Mouse (Mus musculus) lung, postnatal 36 days (tissue): ENCODE measurements around the gene Igf2.
A peak's percentile ranks its signal among the peaks of the same experiment; 100 is the strongest.

ENCODE experiments used
- DNase-seq: peaks from one replicate; pipeline ENCODE4 v3.0.0; 2022; ENCODE audit warnings: mixed read lengths

The Igf2 gene

DNA sequence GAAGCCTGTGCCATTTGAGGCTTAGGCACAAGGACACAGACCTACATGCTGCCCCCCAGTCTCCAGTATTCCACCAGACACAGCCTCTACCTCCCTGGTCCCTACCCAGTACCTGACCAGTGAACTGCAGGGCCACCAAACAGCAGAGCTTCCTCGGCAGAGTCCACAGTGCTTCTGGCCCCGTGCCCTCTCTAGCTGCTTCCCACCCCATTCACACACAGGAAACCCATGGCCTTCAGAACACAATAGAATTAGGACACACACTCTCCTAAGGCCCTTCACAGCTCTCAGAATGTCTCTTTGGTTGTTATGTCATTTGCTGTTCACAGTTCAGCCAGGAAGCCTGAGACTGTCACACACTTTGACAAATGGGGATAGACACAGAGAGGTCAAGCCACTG is at the start of gene Igf2:
Igf2 (minus strand) TSS at position 158 of the 400 bp plus-strand sequence.
- no peak for DNase-seq

DNA sequence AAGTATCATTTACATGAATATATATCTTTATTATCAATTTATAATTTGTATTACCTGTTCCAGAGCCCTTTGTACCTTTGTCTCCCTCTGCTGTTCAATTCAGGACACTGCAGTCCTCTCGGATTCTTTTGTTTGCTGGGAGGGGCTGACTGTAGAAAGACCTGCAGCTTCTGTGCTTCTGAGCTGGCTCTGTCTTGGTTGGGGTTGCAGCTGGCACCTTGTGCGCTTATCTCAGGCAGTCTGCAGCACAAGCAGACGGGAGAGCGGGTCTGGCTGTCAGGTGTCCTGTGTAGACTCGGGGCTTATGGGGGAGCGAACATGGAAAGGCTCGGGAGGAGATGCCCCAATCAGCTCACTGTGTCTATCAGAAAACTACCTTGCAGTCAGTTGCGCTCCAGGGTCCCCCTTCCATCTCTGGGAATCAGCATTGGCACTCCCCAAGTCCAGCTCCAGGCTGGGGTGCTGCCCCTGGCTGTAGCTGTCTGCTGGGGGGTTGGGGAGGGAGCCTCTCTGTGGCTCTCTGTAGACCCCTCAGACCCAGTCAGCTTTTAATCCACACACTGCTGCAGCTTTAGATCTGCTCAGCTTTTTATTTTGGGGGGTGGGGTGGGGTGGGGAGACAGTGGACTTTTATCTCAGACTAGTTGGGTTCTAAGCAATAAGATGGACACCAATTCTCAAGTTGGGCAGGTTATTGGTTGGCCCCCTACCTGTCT is 48.3 kb upstream of the Igf2 start:
- peak; percentile 66 for DNase-seq

DNA sequence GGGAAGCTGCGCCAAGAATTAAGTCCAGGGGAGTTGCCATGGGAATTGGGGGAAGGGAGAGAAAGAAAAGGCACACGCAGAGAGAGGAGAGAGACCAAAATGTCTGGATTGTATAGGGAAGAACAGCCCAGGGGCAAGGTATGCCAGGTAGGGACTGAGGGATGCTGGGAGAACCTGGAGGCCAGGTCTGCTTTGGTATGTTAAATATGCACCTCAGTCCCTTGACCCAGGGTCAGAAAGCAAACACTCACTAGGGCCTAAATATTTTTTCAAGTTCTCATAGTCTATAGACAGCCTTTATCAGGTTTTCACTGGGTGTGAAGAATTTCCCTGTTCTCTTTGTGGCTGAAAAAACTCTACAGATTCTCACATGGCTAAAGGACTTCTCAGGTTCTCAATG is 40.3 kb upstream of the Igf2 start:
- peak; percentile 11 for DNase-seq

DNA sequence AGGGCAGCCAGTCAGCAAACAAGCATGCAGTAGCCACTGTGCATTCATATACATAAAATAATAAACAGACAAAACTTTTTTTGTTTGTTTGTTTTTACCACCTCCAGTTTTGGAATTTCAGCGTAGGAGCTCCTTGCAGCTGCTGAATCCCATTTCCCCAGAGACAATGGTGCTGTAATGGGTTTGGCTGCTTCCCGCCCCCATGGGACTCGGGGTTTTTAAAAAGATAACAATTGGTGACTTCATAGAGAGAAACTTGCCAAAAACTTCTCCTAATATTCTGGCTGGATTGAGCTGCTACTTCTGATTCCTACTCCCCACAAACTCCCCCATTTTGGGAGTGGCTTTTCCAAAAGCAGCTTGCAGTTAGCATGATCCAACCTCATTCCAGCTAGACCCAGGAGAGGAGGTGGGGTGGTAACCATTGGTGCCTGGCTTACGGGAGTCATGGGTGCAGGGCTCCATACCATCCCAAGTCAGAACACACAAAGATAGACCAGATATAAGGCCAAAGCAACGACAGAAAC is 32.8 kb upstream of the Igf2 start:
- no peak for DNase-seq

DNA sequence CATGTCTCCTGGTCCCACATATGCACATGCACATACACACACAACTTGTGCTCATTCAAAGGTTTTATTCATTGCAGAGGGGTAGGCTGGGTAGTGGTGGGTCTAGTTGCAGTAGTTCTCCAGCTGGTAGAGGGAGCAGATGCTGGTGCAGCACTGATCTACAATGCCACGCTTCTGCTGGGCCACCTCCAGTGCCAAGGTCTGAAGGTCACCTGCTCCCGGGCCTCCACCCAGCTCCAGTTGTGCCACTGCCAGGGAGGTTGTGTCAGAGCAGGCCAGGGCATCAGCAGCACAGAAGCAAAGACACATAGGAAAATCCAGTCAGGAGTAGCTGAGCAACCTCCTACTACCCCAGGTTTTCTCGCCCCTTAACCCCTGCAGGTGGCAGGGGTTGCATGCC is 12.0 kb upstream of the Igf2 start:
- no peak for DNase-seq

DNA sequence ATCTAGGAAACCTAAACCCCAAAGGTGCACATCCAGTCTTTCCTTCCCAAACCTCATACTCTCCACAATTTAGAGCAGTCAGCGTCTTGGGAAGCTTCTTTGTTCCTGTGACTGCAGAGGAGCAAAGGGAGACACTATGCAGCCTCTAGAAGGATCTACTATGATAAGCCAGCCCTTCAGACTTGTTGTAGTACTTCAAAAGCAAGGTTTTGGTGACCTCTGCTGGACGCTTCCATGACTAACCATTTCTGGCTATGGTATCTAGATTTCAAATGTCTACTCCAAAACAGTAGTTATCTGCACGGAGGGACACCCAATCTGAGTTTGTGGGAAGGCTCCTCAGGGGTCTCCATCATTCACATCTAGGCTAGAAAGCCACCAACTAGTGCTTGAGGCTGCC is 9.0 kb upstream of the Igf2 start:
- peak; percentile 67 for DNase-seq

DNA sequence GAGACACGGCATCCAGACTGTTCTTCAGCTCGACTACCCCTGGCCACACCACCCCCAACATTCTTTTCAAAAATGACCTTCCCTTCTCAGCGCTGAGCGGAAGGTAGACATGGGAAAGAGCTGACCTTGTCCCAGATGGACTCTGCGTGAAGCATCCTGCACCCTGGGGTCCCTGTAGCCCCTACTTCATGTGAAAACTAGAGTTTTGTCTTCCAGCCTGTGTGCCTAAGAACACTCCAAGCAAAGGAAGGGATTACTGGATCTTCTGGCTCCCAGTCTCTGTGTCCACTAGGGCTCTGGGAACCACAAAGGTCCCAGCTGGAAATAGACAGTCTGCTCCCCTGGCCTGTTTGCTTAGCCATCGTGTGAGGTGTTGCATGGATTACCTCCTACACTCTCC is 8.5 kb upstream of the Igf2 start:
- no peak for DNase-seq

DNA sequence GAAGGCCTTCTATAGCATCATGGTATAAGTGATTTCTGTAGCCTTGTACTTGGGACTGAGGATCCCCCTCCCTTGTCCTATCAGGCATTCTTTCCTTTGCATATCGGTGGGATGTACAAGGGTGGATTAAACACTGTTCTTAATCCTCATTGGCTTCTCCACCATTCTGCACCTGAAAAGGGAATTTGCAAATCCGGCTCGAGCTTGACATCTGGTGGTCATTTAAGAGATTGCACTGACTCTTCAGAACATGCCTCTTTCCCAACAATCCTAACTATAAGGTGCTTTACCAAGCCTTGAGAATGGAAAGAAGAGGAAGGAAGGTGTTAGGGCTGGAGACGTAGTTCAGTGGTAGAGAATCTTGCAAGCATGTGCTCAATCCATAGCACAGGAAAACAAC is 5.5 kb upstream of the Igf2 start:
- peak; percentile 61 for DNase-seq

DNA sequence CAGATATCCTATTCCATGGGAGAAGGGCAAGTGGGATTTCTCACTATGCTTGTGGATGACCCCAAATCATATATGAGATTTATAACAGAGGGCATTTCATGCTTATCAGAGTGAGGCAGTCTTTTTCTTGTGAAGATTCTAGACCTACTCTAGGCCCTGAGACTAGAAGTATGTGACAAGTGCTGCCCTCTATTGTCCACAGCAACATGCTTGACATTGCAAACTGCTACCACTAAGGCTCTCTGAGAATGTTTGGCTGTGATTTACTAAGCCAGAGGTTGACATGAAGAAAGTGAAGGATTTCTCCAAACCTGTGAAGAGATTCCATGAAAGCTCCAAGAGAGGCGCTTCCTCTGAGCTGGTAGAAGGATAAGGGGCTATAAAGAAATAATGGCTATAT is 4.5 kb upstream of the Igf2 start:
- no peak for DNase-seq

DNA sequence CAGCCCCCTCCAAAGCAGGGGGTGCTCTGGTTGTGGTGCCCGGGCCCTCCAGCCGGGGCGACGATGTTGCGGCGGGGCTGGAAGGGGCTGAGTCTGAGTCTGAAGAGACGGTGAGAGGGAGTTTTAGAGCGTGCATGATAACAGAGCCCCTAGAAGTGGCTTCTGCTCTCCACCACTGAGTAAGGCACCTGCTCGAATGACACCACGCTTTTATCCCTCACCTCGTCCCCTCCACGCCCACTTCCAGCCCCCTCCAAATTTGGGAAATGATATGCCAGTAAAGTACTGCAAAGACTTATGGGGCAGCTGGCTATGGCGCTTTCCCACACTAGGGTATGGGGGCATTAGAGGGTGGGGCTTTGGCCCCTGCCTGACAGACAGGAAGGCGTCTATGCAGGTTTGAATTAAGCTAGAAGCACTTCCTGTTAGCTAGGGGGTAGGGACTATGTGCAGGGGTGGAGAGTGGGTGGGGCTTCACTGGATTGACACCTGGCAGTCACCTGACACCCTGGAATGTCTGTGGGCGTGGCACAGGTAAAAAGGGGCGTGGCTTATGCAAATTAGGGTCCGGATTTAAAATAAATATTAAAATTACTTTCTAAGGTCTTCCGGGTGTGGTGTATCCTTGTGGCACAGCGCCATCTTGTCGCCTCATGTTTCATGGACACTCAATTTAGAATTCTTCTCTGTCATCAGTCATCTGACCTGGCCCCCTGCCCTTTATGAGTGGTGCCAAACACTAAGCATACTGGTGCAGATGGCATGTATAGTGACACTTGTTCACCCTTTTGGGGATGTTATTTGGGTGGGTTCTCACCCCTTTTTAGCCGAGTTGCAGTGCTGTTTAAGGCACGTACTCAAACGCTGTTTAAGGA is 3.4 kb upstream of the Igf2 start, which contains the start of gene Gm49394:
Gm49394 (minus strand) TSS at position 192 of the 875 bp plus-strand sequence.
- no peak for DNase-seq

DNA sequence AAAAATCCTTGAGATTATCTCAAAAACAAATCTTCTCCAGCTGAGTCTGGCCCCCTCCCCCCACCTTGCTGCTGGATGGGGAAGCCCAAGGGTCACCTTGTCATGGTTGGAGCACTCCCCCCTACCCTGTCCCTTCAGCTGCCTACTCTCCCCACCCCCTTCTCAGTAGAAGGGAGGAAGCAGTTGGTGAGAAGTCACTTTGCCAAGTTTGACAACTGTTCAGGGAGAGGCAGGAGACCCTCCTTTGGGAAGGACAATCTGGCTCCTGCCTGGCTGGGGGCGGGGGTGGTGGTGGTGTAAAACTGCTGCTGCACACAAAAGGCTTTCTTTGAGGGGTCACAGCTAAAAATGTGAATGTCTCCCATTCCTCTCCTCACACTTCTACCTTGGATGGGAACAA is 1.7 kb upstream of the Igf2 start:
- DNase-seq = no peak

DNA sequence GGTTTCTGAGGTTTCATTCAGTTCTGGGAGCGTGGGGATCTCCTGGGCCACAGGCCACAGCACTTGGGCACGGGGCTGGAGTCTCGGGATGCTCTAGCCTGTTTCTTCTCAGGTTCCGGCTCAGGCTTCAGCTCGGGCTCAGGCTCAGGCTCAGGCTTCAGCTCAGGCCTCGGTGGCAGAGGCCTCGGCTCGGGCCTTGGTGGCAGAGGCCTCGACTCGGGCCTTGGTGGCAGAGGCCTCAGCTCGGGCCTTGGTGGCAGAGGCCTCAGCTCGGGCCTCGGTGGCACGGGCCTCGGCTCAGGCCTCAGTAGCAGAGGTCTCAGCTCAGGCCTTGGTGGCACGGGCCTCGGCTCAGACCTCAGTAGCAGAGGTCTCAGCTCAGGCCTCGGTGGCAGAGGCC is 905 bp upstream of the Igf2 start:
- no peak for DNase-seq

DNA sequence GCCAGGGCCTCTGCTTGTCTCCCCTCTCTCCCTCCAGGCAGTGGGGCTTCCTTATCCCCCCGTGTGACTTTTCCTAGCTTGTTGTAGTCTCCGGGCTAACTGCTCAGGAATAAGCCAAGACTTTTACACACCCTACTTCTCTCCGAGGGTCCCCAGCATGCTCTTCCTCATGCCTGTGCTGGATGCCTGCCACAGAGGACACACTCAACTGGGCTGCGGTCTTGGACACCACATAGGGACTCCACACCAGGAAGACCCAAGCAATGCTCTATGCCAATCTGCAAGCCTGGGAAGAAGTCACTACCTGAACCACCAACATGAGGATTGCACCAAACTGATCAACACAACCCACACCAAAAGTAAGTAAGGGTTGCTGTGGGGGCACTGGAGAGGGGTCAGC is 507 bp downstream of the Igf2 start:
- no peak for DNase-seq

DNA sequence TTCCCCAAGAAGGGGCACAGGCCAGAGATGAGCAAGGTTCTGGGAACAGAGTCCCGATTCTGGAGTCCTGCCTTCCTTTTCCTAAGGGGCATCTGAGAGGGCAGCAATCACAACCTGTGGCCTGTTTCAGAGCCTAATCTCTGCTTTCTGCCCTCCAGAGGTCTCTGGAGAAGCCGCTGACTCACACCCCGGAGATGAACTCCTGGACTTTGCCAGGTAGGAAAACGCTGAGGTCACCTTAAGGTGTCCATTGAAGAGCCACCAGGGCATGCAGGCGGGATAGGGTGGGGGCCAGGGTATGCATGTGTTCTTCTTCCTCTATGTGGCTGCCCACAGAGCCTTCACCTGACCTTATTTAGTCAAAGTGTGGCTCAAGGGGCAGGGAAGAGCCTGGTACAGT is 1.3 kb downstream of the Igf2 start:
- no peak for DNase-seq

DNA sequence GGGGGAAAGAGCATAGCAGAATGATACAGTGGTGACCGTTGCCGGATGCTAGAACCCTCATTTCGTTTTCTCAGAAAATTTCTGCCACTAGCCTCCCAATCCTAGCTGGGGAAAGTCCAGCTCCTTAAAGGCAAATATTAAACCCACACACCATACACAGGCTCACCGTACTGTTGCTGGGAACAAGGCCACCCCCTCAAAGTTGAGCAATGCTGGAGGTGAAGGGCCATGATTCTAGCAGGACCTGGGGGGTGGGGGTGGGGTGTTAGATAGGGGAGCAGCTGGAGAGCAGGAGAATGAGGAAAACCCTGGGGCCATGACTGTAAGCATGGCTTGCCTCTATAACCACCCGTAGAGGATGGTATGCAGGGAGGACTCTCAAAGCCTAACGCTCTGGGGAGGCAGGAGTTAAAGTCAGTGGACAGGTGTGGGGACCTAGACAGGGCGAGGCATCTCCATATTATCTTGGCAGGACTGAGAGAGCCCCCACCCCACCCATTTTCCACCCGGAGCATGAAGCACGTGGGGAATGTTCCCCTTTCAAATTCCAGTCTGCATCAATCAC is 2.1 kb downstream of the Igf2 start:
- no peak for DNase-seq

DNA sequence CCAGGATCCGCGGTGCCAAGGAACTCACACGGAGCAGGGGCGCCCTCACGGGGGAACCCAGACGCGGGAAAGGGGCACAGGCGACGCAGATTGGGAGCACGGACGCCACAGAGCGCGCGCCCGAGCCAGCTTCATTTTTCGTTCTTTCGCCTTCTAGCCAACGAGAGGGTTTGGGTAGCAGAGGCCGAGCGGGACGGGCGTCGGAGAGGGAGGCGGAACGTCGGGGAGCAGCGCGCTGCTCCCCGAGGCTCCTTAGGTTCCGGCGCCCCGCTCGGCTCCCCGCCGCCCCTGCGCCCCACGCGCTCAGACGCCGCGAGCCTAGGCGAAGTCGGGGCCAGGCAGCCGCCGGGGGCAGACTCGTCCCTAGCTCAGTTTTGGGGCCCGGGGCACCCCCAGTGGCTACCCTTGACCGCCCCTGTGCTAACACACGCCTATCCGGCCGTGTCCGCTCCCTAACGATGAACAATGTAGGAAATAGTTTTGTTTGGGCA is 2.6 kb downstream of the Igf2 start:
- no peak for DNase-seq

DNA sequence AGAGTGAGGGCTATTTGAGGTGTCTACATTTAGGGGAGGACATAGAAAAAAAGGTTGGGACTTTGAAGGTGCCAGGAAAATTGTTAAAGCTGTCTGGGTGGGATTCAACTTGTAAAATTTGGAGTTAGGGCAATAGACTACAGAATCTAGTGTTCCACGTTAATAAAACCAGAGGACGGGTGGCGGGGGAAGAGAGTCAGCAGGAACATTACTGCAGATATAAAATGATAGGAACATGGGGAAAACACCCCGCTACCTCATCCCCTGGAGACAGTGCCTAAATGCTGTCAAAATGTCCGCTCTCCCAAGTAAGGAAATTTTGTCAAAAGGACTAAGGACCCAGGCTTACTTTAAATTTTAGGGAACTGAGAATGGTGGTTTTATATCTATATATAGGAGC is 3.5 kb downstream of the Igf2 start:
- DNase-seq = no peak

DNA sequence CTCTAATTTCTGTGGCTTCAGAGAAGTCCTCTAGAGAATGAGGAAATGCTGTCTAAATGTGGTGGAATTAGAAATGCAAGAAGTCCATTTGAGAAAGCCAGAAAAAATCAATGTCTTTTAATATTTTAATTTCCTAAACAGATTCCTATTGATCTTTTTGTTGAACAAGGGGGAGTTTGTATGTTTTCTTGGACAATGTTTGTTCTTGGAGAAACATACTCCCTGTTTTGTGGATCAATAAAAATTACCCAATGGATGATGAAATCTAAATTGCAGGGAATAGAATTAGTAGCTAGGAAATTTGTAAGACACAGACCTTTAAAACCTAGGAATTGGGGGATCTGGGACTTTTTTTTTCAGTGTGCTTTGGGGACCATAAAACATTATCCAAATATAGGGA is 4.8 kb downstream of the Igf2 start:
- DNase-seq = no peak

DNA sequence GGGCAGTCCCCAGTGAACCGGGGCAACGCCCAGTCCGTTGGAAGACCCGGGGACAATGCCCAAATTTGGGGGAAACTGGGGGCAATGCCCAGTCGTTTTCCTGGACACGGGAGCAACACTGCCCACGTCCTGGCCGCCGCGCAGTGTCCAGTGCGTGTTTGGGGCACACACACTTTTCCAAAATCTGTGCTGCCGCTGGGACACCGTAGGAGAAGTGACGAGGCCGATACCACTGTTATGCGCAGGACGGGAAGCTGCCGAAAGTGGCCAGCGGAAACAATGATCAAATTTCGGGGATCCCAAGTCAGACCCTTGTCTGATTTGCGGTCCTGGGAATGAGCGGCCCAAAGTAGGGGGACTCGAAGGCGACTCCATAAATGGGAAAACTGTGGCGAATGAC is 5.6 kb downstream of the Igf2 start:
- DNase-seq = no peak

DNA sequence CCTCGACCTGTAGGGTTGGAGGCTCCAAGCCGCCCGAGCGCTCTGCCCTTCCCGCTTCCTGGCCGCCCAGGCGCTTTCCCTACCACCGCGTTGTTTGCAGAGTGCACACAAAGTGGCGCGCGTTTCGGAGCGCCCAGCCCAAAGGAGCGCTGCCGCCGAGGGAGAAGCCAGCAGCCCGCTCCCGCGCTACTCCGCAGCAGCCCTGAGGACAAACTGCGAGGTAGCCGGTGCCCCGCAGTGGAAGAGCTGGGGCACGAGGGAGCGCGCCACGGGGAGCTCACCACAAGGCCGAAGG is 6.0 kb downstream of the Igf2 start:
- no peak for DNase-seq

DNA sequence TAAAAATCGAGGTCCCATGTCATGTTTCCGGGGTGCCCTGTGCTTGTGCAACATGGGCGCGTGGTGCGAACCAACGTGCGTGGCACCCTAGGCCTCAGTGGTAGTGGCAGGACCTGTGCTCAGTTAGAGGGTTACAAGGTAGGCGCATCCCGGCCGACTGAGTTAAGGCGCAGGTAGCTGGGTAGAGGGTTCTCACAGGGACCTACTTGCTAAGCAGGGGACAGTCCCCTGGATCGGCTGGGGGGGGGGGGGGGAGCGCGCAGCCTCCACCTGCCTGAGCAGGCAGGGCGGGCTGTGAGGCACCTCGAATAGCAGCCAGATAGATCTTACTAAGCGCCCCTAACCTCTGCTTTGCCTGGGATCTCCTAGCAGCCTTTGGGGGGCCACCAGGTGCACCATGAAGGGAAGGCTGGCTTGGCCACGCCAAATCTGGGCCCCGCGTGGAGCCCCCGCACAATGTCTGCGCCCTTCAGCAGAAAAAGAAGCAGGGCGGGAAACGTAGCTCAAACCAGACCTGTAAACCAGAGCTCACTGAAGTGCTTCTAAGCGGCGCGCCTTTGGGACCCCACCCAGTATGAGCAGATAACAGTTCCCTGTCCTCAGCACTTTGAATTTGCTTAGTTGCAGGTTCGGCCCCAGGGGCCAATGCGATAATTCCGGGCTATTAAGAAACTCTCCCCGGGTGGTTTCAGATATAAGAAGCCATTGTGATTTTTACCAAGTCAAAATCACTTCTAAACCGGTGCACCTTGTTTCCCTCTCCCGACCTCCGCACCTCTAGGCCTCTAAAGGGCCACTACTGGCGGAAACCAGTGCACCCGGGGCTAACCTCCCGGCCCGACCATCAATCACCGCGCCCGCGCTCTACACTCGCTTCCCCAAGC is 6.6 kb downstream of the Igf2 start:
- no peak for DNase-seq

DNA sequence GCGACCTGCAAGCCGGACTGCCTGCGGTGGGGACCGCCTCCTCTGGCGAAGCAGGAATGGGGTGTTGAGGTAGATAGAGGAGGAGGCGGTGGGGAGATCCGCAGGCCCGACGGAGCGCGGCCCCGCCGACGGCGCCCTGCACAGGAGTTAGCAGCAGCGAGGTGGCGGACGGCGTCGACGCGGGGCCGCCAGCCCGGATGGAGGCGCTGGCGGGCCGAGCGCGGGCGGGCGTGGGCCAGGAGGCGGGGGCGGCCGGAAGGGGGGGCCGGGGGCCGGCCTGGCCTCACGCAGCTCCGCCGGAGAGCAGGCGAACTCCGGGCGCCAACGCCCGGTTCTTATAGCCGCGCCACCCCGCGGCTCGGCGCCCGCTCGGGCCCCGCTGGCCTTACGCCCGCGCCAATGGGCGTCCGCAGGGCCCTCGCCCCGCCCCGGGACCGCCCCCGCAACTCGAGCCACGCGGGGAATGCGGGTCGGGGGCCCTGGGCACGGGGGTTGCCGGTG is 7.4 kb downstream of the Igf2 start:
- DNase-seq = peak; percentile 9
